Mouse (Mus musculus): ENCODE data around the gene Fpr1. TPM values are rescaled to one million over a fixed set of nuclear protein-coding genes. Genes with fewer than 3 reads are reported as not detected.
A peak's percentile ranks its signal among the peaks of the same experiment; 100 is the strongest.

Fpr1 gene
- polyA plus RNA-seq, 1 experiment from 2014 or later = 0.39 TPM

GRCm38 (mm10) chr17:17837919-17838701 lies 45.6 kb downstream of the Fpr1 start:
- Histone ChIP-seq H3K4me1 (ENCODE audit: insufficient read depth, low read length) (peaks cover 45% of the 10 kb centered on the region), H3K27me3 (ENCODE audit: insufficient read depth, low read length) (no peaks in the 10 kb centered on the region), H3K4me3 (ENCODE audit: low read length) (peak overlapping the region; percentile 45), H3K9ac (replicated peaks; ENCODE audit: low read length) (peak overlapping the region; percentile 58), H3K27ac (ENCODE audit: low read length) (peak overlapping the region; percentile 89), H3K9me3 (ENCODE audit: low read length) (no peaks in the 10 kb centered on the region), H3K36me3 (ENCODE audit: insufficient read depth, low read length) (peaks cover 24% of the 10 kb centered on the region), H3K4me2 (replicated peaks; ENCODE audit: low read depth, low read length) (peak overlapping the region; percentile 64)
- WGBS = under 1% methylated on average over 35 of the region's 43 CpGs
- ATAC-seq (ENCODE audit: low FRiP score, low TSS enrichment) = peak; percentile 99

GRCm38 (mm10) chr17:17837426-17837825 lies 46.3 kb downstream of the Fpr1 start:
- Histone ChIP-seq H3K4me2 (replicated peaks; ENCODE audit: low read depth, low read length) (peak overlapping the region; percentile 64), H3K27me3 (ENCODE audit: insufficient read depth, low read length) (no peaks in the 10 kb centered on the region), H3K36me3 (ENCODE audit: insufficient read depth, low read length) (peaks cover 24% of the 10 kb centered on the region), H3K9ac (replicated peaks; ENCODE audit: low read length) (peak overlapping the region; percentile 58), H3K4me3 (ENCODE audit: low read length) (peak overlapping the region; percentile 45), H3K4me1 (ENCODE audit: insufficient read depth, low read length) (peaks cover 47% of the 10 kb centered on the region), H3K27ac (ENCODE audit: low read length) (peak overlapping the region; percentile 89), H3K9me3 (ENCODE audit: low read length) (no peaks in the 10 kb centered on the region)
- 7% methylated on average over 13 of the region's 13 CpGs for WGBS
- ATAC-seq (ENCODE audit: low FRiP score, low TSS enrichment) = peak; percentile 4; the same call in 1 of the 2 replicates

GRCm38 (mm10) chr17:17836101-17836500 lies 47.6 kb downstream of the Fpr1 start:
- Histone ChIP-seq H3K27ac (ENCODE audit: low read length) (no peak overlapping the region), H3K9me3 (ENCODE audit: low read length) (no peaks in the 10 kb centered on the region), H3K4me3 (ENCODE audit: low read length) (no peak overlapping the region), H3K4me2 (replicated peaks; ENCODE audit: low read depth, low read length) (no peak overlapping the region), H3K36me3 (ENCODE audit: insufficient read depth, low read length) (peaks cover 27% of the 10 kb centered on the region), H3K27me3 (ENCODE audit: insufficient read depth, low read length) (no peaks in the 10 kb centered on the region), H3K9ac (replicated peaks; ENCODE audit: low read length) (no peak overlapping the region), H3K4me1 (ENCODE audit: insufficient read depth, low read length) (peaks cover 60% of the 10 kb centered on the region)
- ATAC-seq (ENCODE audit: low FRiP score, low TSS enrichment) = no peak
- 83% methylated on average over 5 of the region's 5 CpGs for WGBS

GRCm38 (mm10) chr17:17834896-17835295 lies 48.8 kb downstream of the Fpr1 start:
- Histone ChIP-seq H3K27me3 (ENCODE audit: insufficient read depth, low read length) (no peaks in the 10 kb centered on the region), H3K4me1 (ENCODE audit: insufficient read depth, low read length) (peaks cover 73% of the 10 kb centered on the region), H3K36me3 (ENCODE audit: insufficient read depth, low read length) (peaks cover 18% of the 10 kb centered on the region; the same call in 1 of the 2 replicates), H3K9ac (replicated peaks; ENCODE audit: low read length) (no peak overlapping the region), H3K9me3 (ENCODE audit: low read length) (no peaks in the 10 kb centered on the region), H3K27ac (ENCODE audit: low read length) (no peak overlapping the region), H3K4me3 (ENCODE audit: low read length) (no peak overlapping the region), H3K4me2 (replicated peaks; ENCODE audit: low read depth, low read length) (no peak overlapping the region)
- WGBS = 3% methylated on average over 1 of the region's 1 CpGs
- no peak for ATAC-seq (ENCODE audit: low FRiP score, low TSS enrichment)

DNA sequence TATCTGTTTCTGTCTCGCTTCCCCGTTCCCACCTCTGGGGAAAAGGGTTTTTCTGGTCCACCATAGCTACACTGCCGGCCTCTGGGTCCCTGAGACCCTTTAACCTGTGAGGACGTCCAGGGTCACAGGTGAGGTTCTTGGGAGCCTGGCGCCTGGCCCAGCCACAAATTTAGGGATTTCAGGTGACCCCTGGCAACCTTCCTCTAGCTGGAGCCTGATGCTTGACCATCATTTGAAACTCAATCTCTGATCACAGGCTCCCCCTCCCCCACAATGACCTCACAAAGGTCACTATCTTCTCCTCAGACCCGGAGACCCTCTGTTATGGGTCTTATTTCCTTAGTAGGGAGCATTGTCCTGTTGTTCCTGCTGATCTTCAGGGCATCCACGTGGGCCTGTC lies 53.0 kb downstream of the Fpr1 start:
- WGBS = 34% methylated on average over 7 of the region's 7 CpGs
- peak overlapping the region; percentile 69 for H3K4me3 ChIP-seq (ENCODE audit: low read length)
- H3K4me2 ChIP-seq (replicated peaks; ENCODE audit: low read depth, low read length) = peak overlapping the region; percentile 71
- ATAC-seq (ENCODE audit: low FRiP score, low TSS enrichment) = no peak
- H3K36me3 ChIP-seq (ENCODE audit: insufficient read depth, low read length) = peaks cover 8% of the 10 kb centered on the region; the same call in 1 of the 2 replicates
- peaks cover 58% of the 10 kb centered on the region for H3K4me1 ChIP-seq (ENCODE audit: insufficient read depth, low read length)
- no peaks in the 10 kb centered on the region for H3K9me3 ChIP-seq (ENCODE audit: low read length)
- no peak overlapping the region; the same call in 1 of the 2 replicates for H3K27ac ChIP-seq (ENCODE audit: low read length)
- H3K27me3 ChIP-seq (ENCODE audit: insufficient read depth, low read length) = no peaks in the 10 kb centered on the region
- peak overlapping the region; percentile 75 for H3K9ac ChIP-seq (replicated peaks; ENCODE audit: low read length)

DNA sequence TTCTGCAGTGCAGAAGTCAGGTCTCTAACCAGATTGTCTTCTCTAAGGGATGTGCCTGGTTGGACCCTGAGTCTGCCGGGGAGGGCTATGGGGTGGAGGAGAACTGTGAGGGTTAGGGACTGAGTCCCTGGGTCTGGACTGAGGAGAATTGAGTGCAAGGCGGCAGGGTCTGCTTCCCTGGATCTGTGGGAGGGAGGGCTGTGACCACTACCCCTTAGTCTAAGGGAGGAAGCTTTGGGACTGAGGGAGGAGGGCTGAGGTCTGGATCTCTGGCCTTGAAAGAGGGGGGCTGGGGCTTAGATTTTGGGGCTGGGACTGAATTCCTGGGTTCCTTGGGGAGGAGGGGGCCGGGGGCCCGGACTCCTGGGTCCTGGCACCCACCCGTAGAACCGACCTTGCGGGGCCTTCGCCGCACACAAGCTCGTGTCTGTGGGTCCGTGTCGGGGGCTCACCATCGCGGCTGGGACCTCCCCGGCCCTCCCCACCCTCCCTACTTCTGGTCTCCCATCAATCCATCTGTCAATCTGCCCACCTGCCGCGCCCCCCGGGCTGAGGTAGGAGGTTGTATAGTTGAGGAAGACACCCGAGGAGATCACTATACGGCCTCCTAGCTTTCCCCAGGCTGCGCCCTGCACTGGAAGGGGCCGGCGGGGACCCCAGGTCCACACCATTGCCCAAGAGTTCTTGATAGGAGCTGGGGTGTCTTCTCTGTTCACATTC lies 53.8 kb downstream of the Fpr1 start:
- Histone ChIP-seq H3K4me2 (replicated peaks; ENCODE audit: low read depth, low read length) (peak overlapping the region; percentile 71), H3K9ac (replicated peaks; ENCODE audit: low read length) (peak overlapping the region; percentile 75), H3K4me1 (ENCODE audit: insufficient read depth, low read length) (peaks cover 55% of the 10 kb centered on the region), H3K27ac (ENCODE audit: low read length) (peak overlapping the region; percentile 97), H3K9me3 (ENCODE audit: low read length) (no peaks in the 10 kb centered on the region), H3K36me3 (ENCODE audit: insufficient read depth, low read length) (peaks cover 8% of the 10 kb centered on the region; the same call in 1 of the 2 replicates), H3K27me3 (ENCODE audit: insufficient read depth, low read length) (no peaks in the 10 kb centered on the region), H3K4me3 (ENCODE audit: low read length) (peak overlapping the region; percentile 69)
- 20% methylated on average over 23 of the region's 23 CpGs for WGBS
- ATAC-seq (ENCODE audit: low FRiP score, low TSS enrichment) = no peak

DNA sequence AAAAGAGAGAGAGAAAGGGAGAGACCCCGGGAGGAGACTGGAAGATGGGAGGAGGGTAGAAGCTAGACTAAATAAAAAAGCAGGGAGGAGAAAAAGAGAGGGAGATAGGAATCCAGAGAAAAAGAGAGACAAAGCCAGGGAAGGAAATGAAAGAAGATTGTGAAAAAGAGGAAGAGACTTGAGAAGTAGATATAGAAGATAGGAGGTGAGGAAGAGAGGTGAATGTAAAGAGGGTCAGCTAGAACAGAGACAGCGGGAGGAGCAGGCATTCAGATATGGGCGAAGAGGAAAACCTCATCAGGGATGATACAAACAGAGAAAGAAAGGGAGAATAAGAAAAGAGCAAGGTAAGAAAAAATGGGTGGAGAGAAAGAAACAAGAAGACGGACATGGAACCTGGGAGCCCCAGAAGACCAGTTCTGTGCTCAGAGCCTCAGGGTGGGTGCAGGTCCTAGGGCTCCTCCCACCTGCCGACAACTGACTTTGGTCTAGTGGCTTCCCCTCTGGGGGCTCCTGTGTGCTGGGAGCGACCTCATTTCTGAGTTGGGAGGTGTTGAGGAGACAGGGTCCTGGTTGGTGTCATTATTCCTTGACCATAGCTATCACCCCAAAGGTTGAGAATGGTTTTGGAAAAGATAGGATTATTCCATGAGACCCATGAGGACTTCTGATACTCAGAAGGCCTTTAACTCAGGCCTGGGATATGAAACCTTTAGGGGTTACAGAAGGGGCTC lies 54.5 kb downstream of the Fpr1 start:
- Histone ChIP-seq H3K27ac (ENCODE audit: low read length) (peak overlapping the region; percentile 97), H3K36me3 (ENCODE audit: insufficient read depth, low read length) (peaks cover 8% of the 10 kb centered on the region; the same call in 1 of the 2 replicates), H3K9ac (replicated peaks; ENCODE audit: low read length) (peak overlapping the region; percentile 75), H3K4me1 (ENCODE audit: insufficient read depth, low read length) (peaks cover 47% of the 10 kb centered on the region), H3K4me2 (replicated peaks; ENCODE audit: low read depth, low read length) (peak overlapping the region; percentile 71), H3K4me3 (ENCODE audit: low read length) (peak overlapping the region; percentile 69), H3K9me3 (ENCODE audit: low read length) (no peaks in the 10 kb centered on the region), H3K27me3 (ENCODE audit: insufficient read depth, low read length) (no peaks in the 10 kb centered on the region)
- no peak for ATAC-seq (ENCODE audit: low FRiP score, low TSS enrichment)
- 3% methylated on average over 6 of the region's 6 CpGs for WGBS

DNA sequence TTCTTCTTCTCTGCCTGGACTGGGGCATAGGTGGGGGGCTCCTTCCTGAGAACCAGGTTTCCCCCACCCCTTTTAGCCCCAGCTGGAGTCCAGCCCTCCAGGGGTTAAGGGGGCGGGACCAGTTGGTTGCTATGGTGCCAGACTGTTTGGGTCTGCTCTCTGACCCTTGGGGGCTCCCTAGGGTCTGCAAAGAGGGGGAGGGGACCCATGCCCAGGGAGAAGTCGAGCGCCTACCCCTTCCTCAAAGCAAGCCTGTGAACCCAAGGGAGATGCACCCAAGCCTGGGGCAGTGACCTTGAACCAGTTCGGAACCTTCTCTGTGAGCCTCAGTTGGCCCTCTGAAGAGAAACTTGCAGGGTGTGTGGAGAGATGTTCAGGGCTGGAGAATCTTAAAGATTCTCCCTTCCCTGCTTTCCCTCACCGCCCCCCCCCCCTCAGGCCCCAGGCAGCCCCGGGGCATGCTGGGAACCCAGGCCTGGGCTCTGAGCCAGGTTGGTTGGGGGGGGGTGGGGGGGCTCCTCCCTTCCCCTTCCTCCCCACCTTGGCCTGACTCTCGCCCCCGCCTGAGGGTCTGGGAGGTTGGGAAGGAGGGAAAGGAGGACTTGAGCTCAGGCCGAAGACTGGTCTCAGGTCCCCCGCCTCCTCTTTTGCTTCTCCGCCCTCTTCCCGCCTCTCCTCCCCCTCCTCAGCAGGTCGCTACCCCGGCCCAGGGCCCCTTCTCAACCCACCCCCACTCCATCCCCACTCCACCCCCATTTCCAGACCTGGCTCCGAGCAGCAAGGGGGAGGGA lies 55.4 kb downstream of the Fpr1 start:
- peak; percentile 44 for ATAC-seq (ENCODE audit: low FRiP score, low TSS enrichment)

GRCm38 (mm10) chr17:17827658-17828190 lies 56.0 kb downstream of the Fpr1 start:
- Histone ChIP-seq H3K27me3 (ENCODE audit: insufficient read depth, low read length) (no peaks in the 10 kb centered on the region), H3K9me3 (ENCODE audit: low read length) (no peaks in the 10 kb centered on the region), H3K4me3 (ENCODE audit: low read length) (peak overlapping the region; percentile 69), H3K36me3 (ENCODE audit: insufficient read depth, low read length) (peaks cover 6% of the 10 kb centered on the region; the same call in 1 of the 2 replicates), H3K4me2 (replicated peaks; ENCODE audit: low read depth, low read length) (peak overlapping the region; percentile 71), H3K9ac (replicated peaks; ENCODE audit: low read length) (peak overlapping the region; percentile 75), H3K27ac (ENCODE audit: low read length) (peak overlapping the region; percentile 97), H3K4me1 (ENCODE audit: insufficient read depth, low read length) (peaks cover 38% of the 10 kb centered on the region)
- ATAC-seq (ENCODE audit: low FRiP score, low TSS enrichment) = peak; percentile 53
- 0% methylated on average over 13 of the region's 13 CpGs for WGBS

More for the DNA sequence above, 55.4 kb downstream of the Fpr1 start:
- Histone ChIP-seq H3K27ac (ENCODE audit: low read length) (peak overlapping the region; percentile 97), H3K9ac (replicated peaks; ENCODE audit: low read length) (peak overlapping the region; percentile 75), H3K36me3 (ENCODE audit: insufficient read depth, low read length) (peaks cover 6% of the 10 kb centered on the region; the same call in 1 of the 2 replicates), H3K9me3 (ENCODE audit: low read length) (no peaks in the 10 kb centered on the region), H3K4me1 (ENCODE audit: insufficient read depth, low read length) (peaks cover 39% of the 10 kb centered on the region), H3K4me3 (ENCODE audit: low read length) (peak overlapping the region; percentile 69), H3K27me3 (ENCODE audit: insufficient read depth, low read length) (no peaks in the 10 kb centered on the region), H3K4me2 (replicated peaks; ENCODE audit: low read depth, low read length) (peak overlapping the region; percentile 71)
- 0% methylated on average over 8 of the region's 15 CpGs for WGBS

Data from kidney, embryonic 16.5 days (tissue).